17 mouse cellular contexts compared by ENCODE assay signal in the genomic region with DNA sequence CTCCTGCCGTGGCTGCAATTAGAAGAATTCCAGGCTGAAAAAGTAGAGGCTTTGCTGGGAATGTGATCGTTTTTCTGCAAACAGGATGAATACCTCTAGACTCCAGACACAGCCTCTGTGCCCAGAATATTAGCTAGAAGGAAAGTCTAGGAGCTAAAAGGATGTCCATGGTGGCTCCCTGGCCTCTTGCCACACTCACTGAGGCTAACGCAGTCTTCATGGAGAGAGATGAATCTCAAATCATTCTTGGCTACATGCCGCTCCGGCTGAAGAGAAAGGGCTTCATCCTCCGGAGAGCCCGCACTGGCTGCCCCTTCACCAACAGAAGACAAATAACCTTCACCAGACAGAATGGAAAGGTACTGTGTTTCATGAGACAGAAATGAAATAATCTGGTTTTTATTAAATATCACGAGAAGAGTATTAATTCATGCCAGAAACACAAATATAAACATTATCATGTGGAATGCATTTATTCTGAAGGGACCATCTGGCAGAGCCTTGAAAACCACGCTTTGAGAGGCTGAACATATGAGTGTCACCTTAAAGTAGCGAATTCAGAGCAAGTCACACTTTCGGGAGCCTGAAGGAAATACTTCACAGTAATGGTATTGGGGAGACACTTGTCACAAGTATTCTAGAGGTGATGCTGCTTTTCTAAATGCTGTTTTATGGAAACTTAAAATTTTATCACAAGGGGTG. TPM values are rescaled to one million over a fixed set of nuclear protein-coding genes. Genes with fewer than 3 reads are reported as not detected.
A peak's percentile ranks its signal among the peaks of the same experiment; 100 is the strongest.
DNase-seq lines count a peak whose midpoint lies in the region; ATAC-seq and TF ChIP-seq lines count a peak whose summit lies in the region.
"Had no signal": no experiment of that assay in that cellular context is flagged by ENCODE, and none has a peak within 500 bp of the region (broad histone marks: within the 10 kb centered on the region; RNA-seq: fewer than 3 reads in every experiment).

No protein-coding gene starts in this region.

- peak overlapping the region; percentile 56 for H3K27ac ChIP-seq in limb, embryonic 14.5 days (replicated peaks; ENCODE audit: low read depth, low read length)
- H3K27ac ChIP-seq: heart, embryonic 10.5 days had no signal

- DNase-seq in left cerebral cortex, postnatal 4 days = peak; percentile 69
- DNase-seq in left cerebral cortex, postnatal 10 days (ENCODE audit: extremely low spot score in 1 of 2, low spot score in 2 of 2) = no peak
- DNase-seq in cerebellum, adult 18-20 months = peak; percentile 35 to 36
- peak; percentile 41 to 49 for DNase-seq in cerebellum, postnatal 36 days
- peak; percentile 35 for DNase-seq in limb, embryonic 14.5 days (ENCODE audit: low spot score)
- DNase-seq in gastrocnemius, postnatal 36 days = no peak
- DNase-seq: adrenal gland, postnatal 14 days; heart, postnatal 4 days; kidney, adult 2 months; liver, postnatal 0 days had no signal

- no peak for ATAC-seq in limb, embryonic 14.5 days (ENCODE audit: low FRiP score, low read depth)
- no peak for ATAC-seq in megakaryocyte progenitor cell, adult 5-6 weeks (replicated peaks; ENCODE audit: poor library complexity)
- ATAC-seq: liver, postnatal 0 days had no signal

- H3K4me3 ChIP-seq in limb, embryonic 14.5 days (replicated peaks; ENCODE audit: low read length) = no peak overlapping the region
- H3K4me3 ChIP-seq: heart, embryonic 10.5 days; myocyte had no signal

- peak overlapping the region; percentile 21; the same call in 1 of the 2 replicates for H3K9ac ChIP-seq in limb, embryonic 14.5 days (ENCODE audit: low read depth, low read length, severe bottlenecking)
- H3K9ac ChIP-seq: liver, postnatal 0 days had no signal

- no peaks in the 10 kb centered on the region for H3K36me3 ChIP-seq in limb, embryonic 14.5 days (ENCODE audit: control insufficient read depth, insufficient read depth, low read length)
- H3K36me3 ChIP-seq: heart, embryonic 10.5 days had no signal

- WGBS in limb, embryonic 14.5 days = 46% methylated on average over 11 of the region's 11 CpGs

- 0 out of 2 replicates have a peak overlapping the region, but pooled peaks have one; percentile 25 for H3K4me2 ChIP-seq in limb, embryonic 14.5 days (replicated peaks; ENCODE audit: low read depth, low read length, severe bottlenecking)

- peaks cover 18% of the 10 kb centered on the region for H3K4me1 ChIP-seq in limb, embryonic 14.5 days (ENCODE audit: control insufficient read depth, insufficient read depth, low read length)

- H3K27me3 ChIP-seq in limb, embryonic 14.5 days (ENCODE audit: control insufficient read depth, insufficient read depth, low read length) = no peaks in the 10 kb centered on the region
- H3K27me3 ChIP-seq: CH12.LX had no signal

- intact Hi-C loops in left cerebral cortex, postnatal 4 days (cut with DNase I) = no loop called here
- intact Hi-C loops in left cerebral cortex, postnatal 10 days (cut with DNase I) = no loop called here
- intact Hi-C loops in gastrocnemius, postnatal 36 days (cut with DNase I) = no loop called here

- H3K9me3 ChIP-seq in limb, embryonic 14.5 days (ENCODE audit: control insufficient read depth, low read length) = no peaks in the 10 kb centered on the region
- H3K9me3 ChIP-seq: heart, embryonic 10.5 days had no signal

- TF ChIP-seq POLR2A in limb, embryonic 14.5 days (IDR thresholded peaks at IDR 0.05; ENCODE audit: borderline replicate concordance, extremely low read depth, insufficient read depth, insufficient read length) = no peak

RNA-seq across cellular contexts. Expression of a gene that starts 46.8 kb away (rescaled TPM):
- not detected for total RNA-seq in left cerebral cortex, postnatal 4 days (2021)
- not detected for total RNA-seq in left cerebral cortex, postnatal 10 days (2021)
- polyA plus RNA-seq in limb, embryonic 14.5 days (2012; rRNA removed) = not detected in 2 replicates
- not detected in 2 replicates for polyA plus RNA-seq in limb, embryonic 14.5 days (2014; fragmentation: Nextera tagmentation; extraction: Ambion mirVana)
- not detected for total RNA-seq in gastrocnemius, postnatal 36 days (2021)
- not detected in 2 replicates for total RNA-seq in megakaryocyte progenitor cell, adult 5-6 weeks (2015)
- total RNA-seq in megakaryocyte progenitor cell, adult 5-6 weeks (2017) = not detected in 2 replicates
- total RNA-seq: adrenal gland, postnatal 14 days; CH12.LX; gastrocnemius, adult 8-10 months; heart, postnatal 4 days; left cerebral cortex, adult 18-20 months had no signal
- polyA plus RNA-seq: heart, embryonic 10.5 days; kidney, adult 2 months; large intestine, adult 2 months; liver, postnatal 0 days; myocyte had no signal

Comparison
In these comparisons a context has a peak if more than half of its experiments do, and no peak if none do; other contexts are left out.
1. DNase-seq: peak in left cerebral cortex, postnatal 4 days (single experiment), cerebellum, adult 18-20 months (2 of 2), cerebellum, postnatal 36 days (2 of 2) and limb, embryonic 14.5 days (single experiment); none in left cerebral cortex, postnatal 10 days (0 of 2) and gastrocnemius, postnatal 36 days (0 of 2).